Mouse (Mus musculus) hematopoietic stem cell, adult 5-6 weeks (primary cell): ENCODE results near the gene Gpr83. TPM values are rescaled to one million over a fixed set of nuclear protein-coding genes. Genes with fewer than 3 reads are reported as not detected.
"Not testable (repeated sequence)": the region's sequence is repeated elsewhere in the genome, so short reads cannot be mapped to it uniquely, and the experiment has no call there.

Experiments
- ATAC-seq, 2 experiments: fragments of 125-278 bp in 1 of 2; replicated peaks in 1 of 2; 2 replicates each; pipeline ENCODE4 v1.8.0; 2016 to 2017; ENCODE audit warnings: inconsistent platforms in 2 of 2, mild to moderate bottlenecking in 2 of 2, moderate number of reproducible peaks in 2 of 2, low read depth in 1 of 2, moderate TSS enrichment in 1 of 2; ENCODE audit not compliant: low FRiP score in 2 of 2, poor library complexity in 2 of 2, severe bottlenecking in 2 of 2, insufficient read depth in 1 of 2, low TSS enrichment in 1 of 2
- total RNA-seq: library from RNA; stranded (forward); fragments of 172-1452, 232-1000 nt; gene quantifications from 2 replicates; pipeline ENCODE4 v1.2.3, GENCODE M21; 2017

Gpr83 gene
- total RNA-seq, 1 experiment from 2014 or later: not detected

DNA sequence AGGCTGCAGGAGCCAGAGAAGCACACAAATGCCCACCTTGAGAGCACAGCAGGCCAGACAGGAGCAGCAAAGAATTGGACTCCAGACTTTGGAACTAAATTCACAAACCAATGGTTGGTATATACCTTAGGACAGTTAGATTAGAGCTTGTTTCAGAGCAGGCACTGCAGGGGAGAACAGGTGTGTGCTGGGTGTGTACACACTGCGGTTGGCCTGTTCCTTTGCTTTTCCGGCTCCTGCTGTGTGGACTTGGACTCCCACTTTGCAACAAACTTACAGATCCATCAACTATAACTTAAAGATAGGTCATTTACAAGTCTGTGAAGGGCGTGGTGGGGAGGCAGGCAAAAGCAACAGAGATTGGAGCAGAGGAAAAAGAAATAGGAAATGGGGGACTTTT is 1.2 kb upstream of the Gpr83 start:
- no peak for ATAC-seq

DNA sequence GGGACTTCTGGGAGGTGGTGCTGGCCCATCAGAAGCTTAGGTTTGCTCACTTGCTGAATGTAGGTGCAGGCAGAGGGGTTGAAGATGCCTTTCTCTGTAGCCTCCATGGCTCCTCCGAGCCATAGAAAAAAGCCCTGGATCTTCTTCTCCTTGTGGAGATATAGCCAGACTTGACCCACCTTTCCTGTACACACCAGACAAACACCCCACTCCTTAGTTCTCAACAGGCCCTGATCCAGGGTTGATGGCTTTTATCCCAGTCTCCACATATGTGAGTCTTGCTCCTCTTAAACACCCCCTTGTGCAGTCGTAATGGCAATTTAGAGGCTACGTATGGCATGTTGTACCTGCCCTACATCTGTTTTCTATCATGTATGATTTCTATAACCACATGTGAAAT is 3.1 kb downstream of the Gpr83 start:
- ATAC-seq: no peak

DNA sequence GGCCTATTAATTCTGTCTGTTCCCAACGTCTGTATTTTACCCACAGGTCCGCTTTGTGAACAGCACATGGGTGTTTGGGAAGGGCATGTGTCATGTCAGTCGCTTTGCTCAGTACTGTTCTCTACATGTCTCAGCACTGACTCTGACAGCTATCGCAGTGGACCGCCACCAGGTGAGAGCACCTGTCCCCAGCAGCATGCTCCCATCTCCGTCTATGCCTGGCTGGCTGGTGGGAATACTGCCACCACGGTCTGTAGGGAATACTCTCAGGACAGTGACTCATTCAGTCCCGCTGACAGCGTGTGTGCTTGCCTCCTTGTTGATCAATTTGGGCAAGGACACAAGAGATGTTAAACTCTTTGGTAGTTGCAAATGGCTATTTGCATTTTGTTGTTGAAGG is 4.7 kb downstream of the Gpr83 start:
- no peak for ATAC-seq

DNA sequence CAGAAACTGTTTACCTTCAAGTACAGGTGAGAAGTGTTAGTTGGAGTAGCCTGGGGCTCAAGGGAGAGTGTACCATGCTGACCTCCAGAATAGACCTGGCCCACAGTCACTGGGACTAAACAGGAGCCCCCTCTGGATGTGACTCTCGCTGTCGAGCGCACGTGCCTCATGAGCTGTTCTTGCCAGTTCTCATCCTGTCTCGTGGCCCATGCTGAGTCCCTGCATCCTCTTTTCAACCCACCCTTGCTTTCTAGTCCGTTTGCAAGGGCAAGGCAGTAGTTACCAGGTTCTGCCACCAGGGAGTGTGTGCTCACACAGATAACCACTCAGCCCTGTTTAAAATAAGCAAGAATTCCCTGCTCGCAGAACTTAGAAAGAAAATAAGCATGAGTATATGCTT is 6.9 kb downstream of the Gpr83 start:
- ATAC-seq: peak; percentile 92 to 98

DNA sequence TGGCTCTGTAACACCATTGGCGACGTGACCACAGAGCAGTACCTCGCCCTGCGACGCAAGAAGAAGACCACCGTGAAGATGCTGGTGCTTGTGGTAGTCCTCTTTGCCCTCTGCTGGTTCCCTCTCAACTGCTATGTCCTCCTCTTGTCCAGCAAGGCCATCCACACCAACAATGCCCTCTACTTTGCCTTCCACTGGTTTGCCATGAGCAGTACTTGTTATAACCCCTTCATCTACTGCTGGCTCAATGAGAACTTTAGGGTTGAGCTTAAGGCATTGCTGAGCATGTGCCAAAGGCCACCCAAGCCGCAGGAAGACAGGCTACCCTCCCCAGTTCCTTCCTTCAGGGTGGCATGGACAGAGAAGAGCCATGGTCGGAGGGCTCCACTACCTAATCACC is 8.3 kb downstream of the Gpr83 start:
- ATAC-seq: no peak

DNA sequence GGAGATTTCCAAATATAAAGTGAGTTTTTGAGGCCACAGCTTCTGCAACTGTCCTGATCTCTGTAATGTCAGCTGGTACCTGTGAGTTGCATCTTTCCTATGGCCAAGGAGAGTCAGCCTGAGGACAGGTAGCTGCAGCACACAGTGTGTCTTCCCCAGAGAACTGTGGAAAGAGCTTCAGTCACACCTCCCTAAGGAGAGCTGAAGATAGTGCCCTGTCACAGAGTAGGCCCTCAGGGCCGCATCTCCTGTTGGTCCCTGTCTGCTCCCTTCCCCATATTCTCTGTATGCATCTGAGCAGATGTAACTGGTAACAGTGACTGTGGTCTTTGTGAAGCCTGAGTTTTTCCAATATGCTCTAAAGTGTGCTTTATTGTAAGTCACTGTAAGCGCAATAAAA is 10.4 kb downstream of the Gpr83 start:
- no peak for ATAC-seq

DNA sequence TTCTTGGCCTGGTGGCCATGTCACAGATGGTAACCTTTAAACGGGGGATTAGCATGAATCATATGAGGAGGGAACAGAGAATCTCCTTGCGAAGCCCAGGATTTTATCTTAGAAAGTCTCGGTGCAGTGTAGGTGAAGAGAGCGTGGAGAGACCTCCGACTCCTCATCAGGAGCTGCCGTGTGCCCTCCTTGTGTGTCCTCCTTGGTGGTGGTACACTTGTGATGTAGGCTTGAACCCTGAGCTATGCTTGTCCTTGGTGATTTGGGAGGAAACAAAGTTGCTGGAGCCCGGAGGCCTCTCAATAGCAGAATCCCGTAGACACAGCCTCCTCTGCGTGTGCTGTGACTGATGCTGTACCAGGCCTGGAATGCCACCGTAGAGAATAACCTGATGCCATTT is 10.8 kb downstream of the Gpr83 start:
- ATAC-seq: no peak

DNA sequence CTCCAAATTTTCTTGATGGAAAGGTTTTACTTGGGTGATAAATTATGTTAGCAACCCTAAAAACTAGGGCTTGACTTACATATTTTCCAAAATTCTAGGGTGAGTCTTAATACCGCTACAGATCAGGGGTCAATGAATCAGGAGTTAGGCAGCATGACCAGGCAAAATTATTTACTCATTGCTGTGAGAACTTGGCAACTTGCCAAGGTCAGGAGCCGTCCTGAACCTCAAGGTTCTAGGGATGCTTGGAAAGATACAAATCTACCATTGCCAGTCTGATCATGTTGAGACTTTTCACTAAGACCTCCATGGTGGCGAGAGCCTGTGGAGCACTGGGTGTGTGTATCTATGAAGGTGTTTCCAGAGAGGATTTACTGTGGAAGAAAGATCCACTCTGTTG is 11.5 kb downstream of the Gpr83 start:
- ATAC-seq: no peak

DNA sequence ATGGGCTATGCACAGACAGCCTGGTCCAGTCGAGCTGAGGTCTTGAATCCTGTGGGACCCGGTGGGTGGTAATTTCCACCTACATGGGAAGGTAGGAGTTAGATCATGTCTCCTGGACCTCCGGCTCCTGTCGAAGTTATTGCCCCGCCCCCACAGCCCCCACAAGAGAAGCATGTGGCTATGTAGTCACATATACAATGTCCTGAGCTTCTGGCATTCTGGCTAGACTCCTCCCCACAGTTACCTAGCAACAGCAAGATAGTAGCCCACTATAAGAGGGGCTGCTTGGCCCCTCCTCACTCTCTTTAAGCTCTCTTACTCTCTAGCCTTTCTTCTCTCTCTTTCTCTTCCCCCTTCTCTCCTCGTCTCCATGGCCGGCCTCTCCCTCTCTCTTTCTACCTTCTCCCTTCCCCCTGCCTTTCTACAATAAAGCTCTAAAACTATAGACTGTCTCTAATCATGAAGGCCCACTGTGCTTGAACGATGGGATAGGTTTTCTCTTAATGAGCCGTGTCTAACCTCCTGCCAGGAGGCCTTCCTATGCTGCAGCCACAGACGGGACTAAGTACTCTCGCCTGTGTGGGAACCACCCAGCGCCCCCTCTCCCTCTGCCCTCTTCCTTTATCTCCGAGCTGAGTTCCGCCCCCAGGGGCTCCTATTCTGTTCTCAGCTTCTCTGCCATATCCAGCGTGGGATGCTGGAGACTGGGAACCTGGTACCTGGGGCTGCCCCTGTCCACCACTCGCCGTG is 12.3 kb downstream of the Gpr83 start:
- no peak for ATAC-seq

DNA sequence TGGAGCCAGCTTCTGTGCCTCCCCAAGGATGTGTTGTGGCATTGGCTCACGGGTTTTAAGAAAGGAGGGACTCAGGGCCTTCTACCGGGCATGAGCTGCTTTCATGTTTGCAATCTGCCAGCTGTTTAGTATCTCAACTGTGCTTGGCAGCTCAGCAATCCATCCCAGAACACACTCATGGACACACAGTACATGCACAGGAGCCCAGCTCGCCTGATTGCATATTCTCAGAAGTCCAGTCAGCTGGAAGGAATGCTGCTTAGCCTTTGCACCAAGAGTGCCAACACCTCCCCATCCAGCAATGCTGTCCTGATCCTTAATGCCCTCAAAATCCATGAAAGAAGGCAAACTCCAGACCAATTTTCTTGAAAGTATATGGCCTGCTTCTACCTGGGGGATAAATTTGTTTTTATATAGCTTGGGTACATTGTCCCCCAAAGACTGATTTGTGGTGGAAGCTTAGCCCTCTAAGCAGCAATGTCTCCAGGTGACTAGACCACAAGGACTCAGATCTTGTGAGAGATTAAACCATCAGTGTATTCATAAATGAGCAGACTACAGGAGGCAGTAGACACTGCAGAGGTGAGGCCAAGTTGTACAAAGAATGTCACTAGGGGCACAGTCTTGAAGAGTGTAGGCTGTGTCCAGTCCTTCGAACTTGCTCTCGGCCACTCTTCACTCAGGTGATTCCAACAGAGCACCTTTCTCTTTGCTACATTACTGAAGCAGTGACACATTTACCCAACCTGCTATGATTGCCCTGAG is 15.9 kb downstream of the Gpr83 start:
- ATAC-seq: no peak

DNA sequence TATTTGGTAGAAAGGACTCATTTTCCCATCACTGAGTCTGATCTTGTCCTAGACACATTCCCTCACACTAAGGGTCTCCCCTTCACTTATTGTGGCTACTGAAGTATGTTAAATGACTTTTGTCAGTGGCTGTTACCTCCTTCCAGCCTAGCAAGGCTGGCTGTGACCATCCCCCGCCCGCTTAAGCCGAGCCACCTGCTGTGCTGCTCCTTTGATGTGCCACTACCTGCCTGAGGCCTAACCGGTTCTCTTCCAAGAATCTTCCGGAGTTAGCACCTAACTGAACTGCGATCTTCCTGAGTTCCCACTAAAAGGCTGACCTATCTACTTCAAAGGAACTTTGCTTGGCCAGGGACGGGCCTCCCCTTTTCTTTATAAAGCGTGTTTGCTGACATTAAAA is 16.6 kb downstream of the Gpr83 start:
- not testable (repeated sequence) for ATAC-seq

DNA sequence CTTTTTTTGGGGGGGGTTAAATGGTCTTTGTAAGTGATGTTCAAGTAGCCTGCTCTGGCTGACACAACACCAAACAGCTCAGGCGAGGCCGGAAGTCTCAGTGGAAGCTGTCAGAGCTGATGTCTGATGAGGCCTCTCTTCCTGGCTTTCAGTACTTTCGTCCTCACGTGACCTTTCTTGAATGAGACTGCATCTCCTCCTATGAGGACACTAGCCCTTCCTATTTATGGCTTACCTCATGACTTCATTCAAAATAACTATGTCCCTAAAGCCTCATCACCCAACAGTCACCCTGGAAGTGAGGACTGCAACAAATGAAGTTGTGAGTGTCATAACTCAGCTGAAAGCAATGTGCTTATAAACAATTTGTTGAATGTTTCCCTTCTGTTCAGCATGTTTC is 24.6 kb downstream of the Gpr83 start:
- no peak for ATAC-seq

DNA sequence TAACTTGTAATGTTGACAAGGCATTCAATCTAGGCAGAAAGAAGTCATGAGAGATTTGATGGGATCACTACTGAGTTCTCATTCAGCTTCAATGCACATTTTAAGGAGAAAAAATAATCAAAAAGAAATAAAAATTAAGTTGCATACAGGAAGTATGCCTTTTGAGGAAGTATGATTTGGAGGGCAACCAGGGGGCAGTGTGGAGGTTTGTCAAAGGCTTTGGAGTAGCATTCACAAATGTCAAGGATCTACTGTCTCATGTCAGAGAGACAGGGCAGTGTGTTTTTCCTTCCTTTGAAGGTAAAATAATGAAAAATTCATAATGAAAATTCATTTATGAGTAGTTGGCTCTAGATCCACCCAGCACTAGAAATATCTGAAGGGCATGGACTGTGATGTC is 25.1 kb downstream of the Gpr83 start:
- ATAC-seq: 0 out of 4 replicates have a peak, but pooled peaks of 1 of the 2 experiments have one; percentile 56

DNA sequence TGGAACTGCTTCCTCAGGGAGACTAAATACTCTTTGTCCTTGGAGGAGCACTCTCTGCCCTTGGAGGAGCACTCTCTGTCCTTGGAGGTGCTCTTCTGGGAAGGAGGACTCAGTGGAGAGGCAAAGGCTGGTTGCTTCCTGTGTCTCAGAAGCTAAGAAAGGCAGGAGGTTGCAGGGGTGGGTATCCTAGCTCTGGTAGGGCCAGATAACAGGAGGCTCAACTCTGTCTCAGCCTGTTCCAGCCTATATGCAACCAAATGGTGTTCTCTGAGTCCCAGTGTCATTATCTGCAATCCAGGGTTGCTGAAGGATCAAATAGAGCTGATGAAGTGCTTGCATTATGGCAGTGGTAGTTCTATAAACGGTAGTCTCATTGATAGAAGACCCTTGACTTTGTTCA is 25.9 kb downstream of the Gpr83 start:
- ATAC-seq: no peak

DNA sequence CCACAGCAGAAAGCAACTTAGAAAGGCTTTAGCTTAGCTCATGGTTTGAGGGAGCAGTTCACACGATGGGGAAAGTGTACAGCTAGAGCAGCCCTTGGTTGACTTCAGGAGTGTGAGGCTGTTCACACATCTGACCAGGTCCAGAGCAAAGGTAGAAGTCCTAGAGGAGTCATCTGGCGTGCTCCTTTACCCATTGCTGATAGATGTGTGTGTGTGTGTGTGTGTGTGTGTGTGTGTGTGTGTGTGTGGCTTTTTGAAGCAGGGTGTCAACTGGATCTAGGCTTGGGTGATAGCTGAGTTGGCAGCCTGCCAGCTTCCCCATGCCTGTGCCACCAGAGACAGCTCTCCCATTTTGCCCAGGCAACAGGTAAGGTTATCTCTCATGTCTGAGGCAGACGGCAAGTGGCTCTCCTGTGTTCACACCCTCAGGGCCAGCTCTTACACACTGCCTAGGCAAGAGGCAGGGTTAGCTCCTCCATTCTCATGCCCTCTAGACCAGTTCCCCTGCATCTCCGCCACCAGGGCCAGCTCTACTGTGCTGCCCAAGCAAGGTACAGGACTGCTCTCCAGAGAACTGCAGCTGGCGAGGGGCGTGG is 27.9 kb downstream of the Gpr83 start:
- no peak for ATAC-seq

DNA sequence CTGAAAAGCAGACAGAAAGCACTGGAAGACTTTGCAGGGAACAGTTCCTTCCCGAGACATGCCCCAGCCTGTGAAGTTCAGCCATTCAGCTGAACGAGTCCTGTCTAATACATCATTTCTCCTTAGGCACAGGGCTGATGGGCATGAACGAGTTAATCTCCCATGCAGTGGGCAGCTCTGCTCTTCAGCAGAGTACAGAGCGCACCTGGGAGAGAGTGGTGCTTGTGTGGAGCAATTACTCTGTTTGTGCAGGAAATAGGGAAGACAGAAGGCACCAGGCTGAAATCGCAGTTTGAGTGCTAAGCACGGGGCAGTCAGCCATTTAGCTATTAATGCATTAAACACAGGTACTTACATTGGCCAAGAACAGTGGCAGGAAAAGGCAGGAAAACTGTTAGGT is 28.7 kb downstream of the Gpr83 start:
- no peak for ATAC-seq

DNA sequence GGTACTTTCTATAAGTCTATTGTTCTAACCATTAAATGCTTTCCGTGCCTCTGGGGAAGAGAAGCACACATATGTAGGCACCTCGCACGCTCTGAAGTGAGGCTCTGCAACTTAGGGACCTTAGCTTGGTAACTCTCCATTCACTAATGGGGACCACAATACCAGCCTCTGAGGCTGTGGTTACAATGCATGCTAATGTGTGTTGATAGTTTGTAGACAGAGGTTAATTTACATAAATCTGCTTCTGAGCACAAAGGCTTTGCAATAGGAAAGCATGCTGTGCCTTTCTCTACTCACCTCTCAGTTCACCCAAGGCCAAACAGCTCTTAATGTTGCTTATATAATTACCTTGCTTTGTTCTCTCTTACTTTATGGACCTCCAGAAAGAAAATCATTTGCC is 30.7 kb downstream of the Gpr83 start:
- ATAC-seq: no peak

DNA sequence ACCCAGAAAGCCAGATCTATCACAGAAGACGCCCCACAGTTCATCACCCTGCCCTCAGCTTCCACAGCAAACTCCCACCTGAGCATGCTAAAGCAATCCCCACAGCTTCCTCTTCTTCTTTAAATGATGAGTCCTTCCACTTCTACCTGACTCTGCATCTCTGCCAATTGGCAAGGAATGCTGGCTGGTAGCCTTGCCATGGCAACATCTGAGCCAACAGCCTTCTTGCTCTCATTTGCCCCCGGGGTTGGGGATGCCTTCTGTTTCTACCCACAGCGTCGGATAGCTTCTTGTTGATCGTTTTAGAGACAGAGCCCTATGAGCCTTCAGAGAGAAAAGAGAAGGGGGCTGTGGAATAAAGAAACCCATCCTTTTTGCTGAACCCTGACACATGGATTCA is 31.9 kb downstream of the Gpr83 start:
- no peak for ATAC-seq
